Mouse (Mus musculus): Measurements from ENCODE around the gene 3110009E18Rik. TPM values are rescaled to one million over a fixed set of nuclear protein-coding genes. Genes with fewer than 3 reads are reported as not detected.

The 3110009E18Rik gene
- polyA plus RNA-seq, 1 experiment from 2014 or later, result 26.1 TPM

DNA sequence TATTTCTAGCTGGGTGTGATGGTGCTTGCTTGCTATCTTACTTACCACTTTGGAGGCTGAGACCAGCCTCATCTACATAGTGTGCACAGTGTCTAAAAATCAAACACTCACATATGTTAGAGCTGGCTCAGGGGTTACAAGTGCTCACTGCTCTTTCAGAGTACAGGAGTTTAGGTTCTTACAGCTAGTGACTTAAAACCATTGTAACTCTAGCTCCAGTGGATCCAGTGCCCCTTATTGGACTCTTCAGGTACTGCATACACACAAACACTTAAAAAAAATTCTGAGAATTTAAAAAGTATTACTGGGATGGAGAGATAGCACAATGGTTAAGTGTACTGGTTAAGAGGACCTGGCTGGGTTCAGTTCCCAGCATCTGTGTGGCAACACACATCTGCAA lies 26.0 kb downstream of the 3110009E18Rik start:
- Histone ChIP-seq H3K4me2 (replicated peaks; ENCODE audit: low read depth, low read length) (no peak overlapping the region), H3K27ac (ENCODE audit: low read depth, low read length) (no peak overlapping the region), H3K36me3 (ENCODE audit: control insufficient read depth, insufficient read depth, low read length) (no peaks in the 10 kb centered on the region), H3K4me3 (ENCODE audit: low read depth, low read length) (no peak overlapping the region), H3K27me3 (ENCODE audit: control insufficient read depth, insufficient read depth, low read length) (no peaks in the 10 kb centered on the region), H3K4me1 (replicated peaks; ENCODE audit: control insufficient read depth, insufficient read depth, low read length) (no peaks in the 10 kb centered on the region), H3K9me3 (ENCODE audit: control insufficient read depth, low read length) (no peaks in the 10 kb centered on the region), H3K9ac (ENCODE audit: low read depth, low read length) (no peak overlapping the region)
- DNase-seq (ENCODE audit: low spot score) (no peak), ATAC-seq (ENCODE audit: low FRiP score) (no peak)

DNA sequence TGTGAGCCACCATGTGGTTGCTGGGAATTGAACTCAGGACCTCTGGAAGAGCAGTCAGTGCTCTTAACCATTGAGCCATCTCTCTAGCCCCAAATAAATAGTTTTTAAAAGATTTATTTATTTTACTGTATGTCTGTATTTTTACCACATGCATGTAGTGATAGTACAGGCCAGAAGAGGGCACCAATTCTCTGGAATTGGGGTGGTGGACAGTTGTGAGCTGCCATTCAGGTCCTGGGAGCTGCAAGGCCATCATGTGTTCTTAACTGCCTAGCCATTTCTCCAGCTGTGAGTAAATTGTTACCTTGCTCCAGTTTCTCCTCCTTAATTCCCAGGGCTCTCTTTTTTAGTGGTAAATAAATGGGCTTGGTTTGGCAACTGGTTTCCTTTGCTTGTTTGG lies 33.2 kb downstream of the 3110009E18Rik start:
- Histone ChIP-seq H3K9me3 (ENCODE audit: control insufficient read depth, low read length) (no peaks in the 10 kb centered on the region), H3K27ac (ENCODE audit: low read depth, low read length) (no peak overlapping the region), H3K4me1 (replicated peaks; ENCODE audit: control insufficient read depth, insufficient read depth, low read length) (no peaks in the 10 kb centered on the region), H3K4me2 (replicated peaks; ENCODE audit: low read depth, low read length) (no peak overlapping the region), H3K36me3 (ENCODE audit: control insufficient read depth, insufficient read depth, low read length) (no peaks in the 10 kb centered on the region), H3K9ac (ENCODE audit: low read depth, low read length) (no peak overlapping the region), H3K27me3 (ENCODE audit: control insufficient read depth, insufficient read depth, low read length) (no peaks in the 10 kb centered on the region), H3K4me3 (ENCODE audit: low read depth, low read length) (no peak overlapping the region)
- DNase-seq (ENCODE audit: low spot score) (peak; percentile 65), ATAC-seq (ENCODE audit: low FRiP score) (no peak)

DNA sequence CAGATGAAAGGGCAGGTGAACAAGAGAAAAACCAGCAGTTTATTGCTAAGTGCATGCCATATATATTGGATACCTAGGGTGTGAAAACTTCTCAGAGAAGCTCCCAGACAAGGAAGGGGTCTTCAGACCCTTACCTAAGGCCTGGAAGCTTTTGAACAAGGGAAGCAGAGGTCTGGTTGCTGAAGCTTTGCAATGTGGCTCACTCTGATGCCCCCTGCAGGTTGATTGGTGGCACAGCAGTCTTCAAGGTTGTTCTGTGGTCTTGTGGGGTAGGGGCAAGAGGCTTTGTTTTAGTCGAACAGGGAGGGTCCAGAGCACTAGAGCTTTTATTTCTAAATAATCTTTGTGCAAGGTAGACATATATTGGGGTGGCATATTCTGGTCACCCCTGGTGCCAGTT lies 34.3 kb downstream of the 3110009E18Rik start:
- H3K4me1 ChIP-seq (replicated peaks; ENCODE audit: control insufficient read depth, insufficient read depth, low read length), result no peaks in the 10 kb centered on the region
- ATAC-seq (ENCODE audit: low FRiP score) (no peak), DNase-seq (ENCODE audit: low spot score) (peak; percentile 70)
- H3K4me2 ChIP-seq (replicated peaks; ENCODE audit: low read depth, low read length), result no peak overlapping the region
- H3K9ac ChIP-seq (ENCODE audit: low read depth, low read length), result no peak overlapping the region
- no peaks in the 10 kb centered on the region for H3K27me3 ChIP-seq (ENCODE audit: control insufficient read depth, insufficient read depth, low read length)
- H3K9me3 ChIP-seq (ENCODE audit: control insufficient read depth, low read length), result no peaks in the 10 kb centered on the region
- no peak overlapping the region for H3K27ac ChIP-seq (ENCODE audit: low read depth, low read length)
- H3K4me3 ChIP-seq (ENCODE audit: low read depth, low read length), result no peak overlapping the region
- WGBS, result 21% methylated on average over 1 of the region's 1 CpGs
- no peaks in the 10 kb centered on the region for H3K36me3 ChIP-seq (ENCODE audit: control insufficient read depth, insufficient read depth, low read length)

DNA sequence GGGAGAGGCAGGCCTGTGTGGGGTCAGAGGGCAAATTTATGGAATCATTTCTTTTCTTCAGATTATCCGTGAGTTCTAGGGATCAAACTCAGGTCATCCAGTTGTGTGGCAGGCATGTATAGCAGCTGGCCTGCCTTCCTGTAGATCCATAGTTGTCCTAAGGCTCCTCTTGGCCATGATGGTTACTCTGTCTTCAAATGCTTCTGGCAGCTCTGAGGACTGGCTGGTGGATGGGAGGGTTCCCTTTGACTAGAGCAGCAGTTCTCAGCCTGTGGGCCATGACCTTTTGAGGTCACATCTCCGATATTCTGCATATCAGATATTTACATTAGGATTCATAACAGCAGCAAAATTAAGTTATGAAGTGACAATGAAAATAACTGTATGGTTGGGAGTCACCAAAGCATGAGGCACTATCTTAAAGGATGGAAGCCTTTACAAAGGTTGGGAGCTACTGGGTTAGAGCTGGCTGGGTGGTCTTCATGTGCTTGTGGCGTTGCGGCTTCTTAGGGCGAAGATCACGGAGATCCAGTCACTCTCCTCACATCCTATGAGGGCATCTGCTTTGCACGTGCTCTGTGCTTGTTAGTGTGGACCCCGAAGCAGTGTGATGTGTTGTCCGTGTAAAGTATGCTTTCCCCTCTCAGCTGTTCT lies 37.6 kb downstream of the 3110009E18Rik start:
- Histone ChIP-seq H3K36me3 (ENCODE audit: control insufficient read depth, insufficient read depth, low read length) (no peaks in the 10 kb centered on the region), H3K4me2 (replicated peaks; ENCODE audit: low read depth, low read length) (no peak overlapping the region), H3K4me3 (ENCODE audit: low read depth, low read length) (no peak overlapping the region), H3K9ac (ENCODE audit: low read depth, low read length) (no peak overlapping the region), H3K4me1 (replicated peaks; ENCODE audit: control insufficient read depth, insufficient read depth, low read length) (no peaks in the 10 kb centered on the region), H3K27ac (ENCODE audit: low read depth, low read length) (no peak overlapping the region), H3K27me3 (ENCODE audit: control insufficient read depth, insufficient read depth, low read length) (no peaks in the 10 kb centered on the region), H3K9me3 (ENCODE audit: control insufficient read depth, low read length) (no peaks in the 10 kb centered on the region)
- DNase-seq (ENCODE audit: low spot score), result no peak
- ATAC-seq (ENCODE audit: low FRiP score), result no peak
- WGBS, result 91% methylated on average over 9 of the region's 9 CpGs

DNA sequence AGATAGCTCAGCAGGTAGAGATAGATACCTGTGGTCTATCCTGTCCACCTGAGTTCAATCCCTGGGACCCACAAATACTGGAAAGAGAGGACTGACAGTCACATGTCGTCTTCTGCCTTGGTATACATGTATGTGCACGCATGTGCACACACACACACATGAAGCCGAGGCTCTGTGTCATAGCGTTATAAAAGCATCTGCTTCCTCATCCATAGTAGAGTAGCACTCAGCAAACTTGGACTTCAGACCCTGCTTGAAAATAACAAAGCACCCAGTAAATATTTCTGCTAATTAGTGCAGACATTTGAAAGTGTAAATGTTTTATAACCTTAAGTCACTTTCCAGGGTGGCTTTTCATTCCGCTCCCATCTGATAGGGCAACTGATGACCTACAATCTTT lies 40.5 kb downstream of the 3110009E18Rik start:
- H3K4me1 ChIP-seq (replicated peaks; ENCODE audit: control insufficient read depth, insufficient read depth, low read length), result no peaks in the 10 kb centered on the region
- H3K4me3 ChIP-seq (ENCODE audit: low read depth, low read length), result no peak overlapping the region
- H3K27ac ChIP-seq (ENCODE audit: low read depth, low read length), result no peak overlapping the region
- WGBS, result 93% methylated on average over 5 of the region's 5 CpGs
- no peaks in the 10 kb centered on the region for H3K9me3 ChIP-seq (ENCODE audit: control insufficient read depth, low read length)
- H3K27me3 ChIP-seq (ENCODE audit: control insufficient read depth, insufficient read depth, low read length), result no peaks in the 10 kb centered on the region
- no peak overlapping the region for H3K9ac ChIP-seq (ENCODE audit: low read depth, low read length)
- no peak overlapping the region for H3K4me2 ChIP-seq (replicated peaks; ENCODE audit: low read depth, low read length)
- H3K36me3 ChIP-seq (ENCODE audit: control insufficient read depth, insufficient read depth, low read length), result no peaks in the 10 kb centered on the region
- no peak for ATAC-seq (ENCODE audit: low FRiP score)
- no peak for DNase-seq (ENCODE audit: low spot score)

DNA sequence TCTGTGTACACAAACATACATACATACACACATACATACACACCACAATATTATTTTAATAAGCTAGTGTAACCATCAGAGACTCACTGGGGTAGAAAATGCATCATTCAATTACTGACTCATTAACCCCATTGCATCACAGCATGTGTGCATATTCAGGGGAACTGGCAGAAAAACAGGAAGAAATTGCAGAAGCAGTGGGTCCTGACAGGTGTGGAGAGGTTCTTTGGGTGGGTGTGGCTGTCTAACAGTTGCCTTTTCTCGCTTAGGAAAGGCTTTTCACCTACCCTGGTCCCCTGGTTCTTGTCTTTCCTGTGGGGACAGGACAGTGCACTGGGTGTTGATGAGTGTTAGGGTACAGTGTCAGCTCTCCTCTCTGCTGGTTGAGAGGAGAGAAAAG lies 41.6 kb downstream of the 3110009E18Rik start:
- Histone ChIP-seq H3K9ac (ENCODE audit: low read depth, low read length) (no peak overlapping the region), H3K27me3 (ENCODE audit: control insufficient read depth, insufficient read depth, low read length) (no peaks in the 10 kb centered on the region), H3K36me3 (ENCODE audit: control insufficient read depth, insufficient read depth, low read length) (no peaks in the 10 kb centered on the region), H3K4me1 (replicated peaks; ENCODE audit: control insufficient read depth, insufficient read depth, low read length) (no peaks in the 10 kb centered on the region), H3K27ac (ENCODE audit: low read depth, low read length) (no peak overlapping the region), H3K4me2 (replicated peaks; ENCODE audit: low read depth, low read length) (no peak overlapping the region), H3K9me3 (ENCODE audit: control insufficient read depth, low read length) (no peaks in the 10 kb centered on the region), H3K4me3 (ENCODE audit: low read depth, low read length) (no peak overlapping the region)
- no peak for ATAC-seq (ENCODE audit: low FRiP score)
- no peak for DNase-seq (ENCODE audit: low spot score)
- 75% methylated on average over 1 of the region's 1 CpGs for WGBS

DNA sequence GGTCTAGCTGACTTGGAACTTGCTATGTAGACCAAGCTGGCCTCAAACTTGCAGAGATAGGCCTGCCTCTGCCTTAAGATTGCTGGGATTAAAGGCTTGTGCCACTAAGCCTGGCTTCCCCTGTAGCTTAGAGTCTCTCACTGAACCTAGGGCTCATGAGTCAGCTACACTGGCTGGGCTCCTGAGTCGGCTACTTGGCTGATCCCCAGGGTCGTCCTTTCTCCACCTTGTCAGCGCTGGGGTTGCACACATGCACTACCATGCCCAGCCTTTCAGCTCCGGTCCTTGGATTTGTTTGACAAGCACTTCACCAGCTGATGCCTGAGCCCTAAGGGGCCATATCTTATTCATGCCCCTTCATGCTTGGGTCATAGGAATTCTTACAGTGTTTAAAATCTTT lies 47.0 kb downstream of the 3110009E18Rik start:
- H3K36me3 ChIP-seq (ENCODE audit: control insufficient read depth, insufficient read depth, low read length), result no peaks in the 10 kb centered on the region
- ATAC-seq (ENCODE audit: low FRiP score) (no peak), DNase-seq (ENCODE audit: low spot score) (no peak)
- H3K4me1 ChIP-seq (replicated peaks; ENCODE audit: control insufficient read depth, insufficient read depth, low read length), result no peaks in the 10 kb centered on the region
- H3K27ac ChIP-seq (ENCODE audit: low read depth, low read length), result no peak overlapping the region
- H3K4me2 ChIP-seq (replicated peaks; ENCODE audit: low read depth, low read length), result no peak overlapping the region
- no peaks in the 10 kb centered on the region for H3K9me3 ChIP-seq (ENCODE audit: control insufficient read depth, low read length)
- 73% methylated on average over 4 of the region's 4 CpGs for WGBS
- H3K27me3 ChIP-seq (ENCODE audit: control insufficient read depth, insufficient read depth, low read length), result no peaks in the 10 kb centered on the region
- no peak overlapping the region for H3K4me3 ChIP-seq (ENCODE audit: low read depth, low read length)
- H3K9ac ChIP-seq (ENCODE audit: low read depth, low read length), result no peak overlapping the region

DNA sequence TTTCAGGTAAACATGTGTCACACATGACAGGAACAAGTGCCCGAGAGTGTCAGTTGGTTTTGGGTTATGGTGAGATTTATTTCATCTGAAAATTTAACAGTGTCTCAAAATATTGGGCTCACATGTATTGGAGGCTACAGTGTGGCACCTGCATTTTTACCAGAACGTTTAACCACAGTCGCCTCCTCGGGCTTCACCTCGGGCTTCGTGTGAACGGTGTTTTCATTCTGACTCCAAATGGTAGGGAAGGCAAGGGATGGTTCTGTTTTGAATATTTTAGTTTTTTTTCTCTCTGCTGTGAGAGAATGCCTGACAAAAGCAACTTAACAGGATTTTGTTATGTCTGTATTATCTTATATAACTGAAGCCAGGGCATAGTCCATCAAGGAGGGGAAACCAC lies 47.7 kb downstream of the 3110009E18Rik start:
- WGBS, result 91% methylated on average over 7 of the region's 7 CpGs
- Histone ChIP-seq H3K27ac (ENCODE audit: low read depth, low read length) (no peak overlapping the region), H3K36me3 (ENCODE audit: control insufficient read depth, insufficient read depth, low read length) (no peaks in the 10 kb centered on the region), H3K9ac (ENCODE audit: low read depth, low read length) (no peak overlapping the region), H3K4me3 (ENCODE audit: low read depth, low read length) (no peak overlapping the region), H3K9me3 (ENCODE audit: control insufficient read depth, low read length) (no peaks in the 10 kb centered on the region), H3K4me2 (replicated peaks; ENCODE audit: low read depth, low read length) (no peak overlapping the region), H3K4me1 (replicated peaks; ENCODE audit: control insufficient read depth, insufficient read depth, low read length) (no peaks in the 10 kb centered on the region), H3K27me3 (ENCODE audit: control insufficient read depth, insufficient read depth, low read length) (no peaks in the 10 kb centered on the region)
- no peak for ATAC-seq (ENCODE audit: low FRiP score)
- DNase-seq (ENCODE audit: low spot score), result no peak

DNA sequence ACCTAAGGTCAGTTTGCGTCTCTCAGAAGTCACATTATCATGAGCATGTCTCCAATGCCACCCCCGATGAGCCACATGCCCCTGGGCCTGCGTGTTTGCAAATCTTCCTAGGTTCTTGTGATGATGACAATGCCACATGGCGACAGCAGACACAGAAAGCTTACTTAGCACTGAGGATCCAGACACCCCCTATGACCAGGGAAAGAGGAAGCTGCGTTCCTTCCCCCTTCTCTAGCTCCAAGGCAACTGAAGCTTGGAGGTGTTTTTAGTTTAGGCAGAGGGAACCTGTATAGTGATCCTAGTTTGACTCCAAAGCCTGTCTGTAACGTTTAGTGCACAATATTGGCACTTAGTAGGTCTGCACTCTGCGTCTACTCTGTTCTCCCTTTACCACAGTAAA lies 49.3 kb downstream of the 3110009E18Rik start:
- H3K4me3 ChIP-seq (ENCODE audit: low read depth, low read length), result no peak overlapping the region
- ATAC-seq (ENCODE audit: low FRiP score) (no peak), DNase-seq (ENCODE audit: low spot score) (no peak)
- no peaks in the 10 kb centered on the region for H3K36me3 ChIP-seq (ENCODE audit: control insufficient read depth, insufficient read depth, low read length)
- H3K9me3 ChIP-seq (ENCODE audit: control insufficient read depth, low read length), result no peaks in the 10 kb centered on the region
- no peak overlapping the region for H3K4me2 ChIP-seq (replicated peaks; ENCODE audit: low read depth, low read length)
- H3K27me3 ChIP-seq (ENCODE audit: control insufficient read depth, insufficient read depth, low read length), result no peaks in the 10 kb centered on the region
- H3K9ac ChIP-seq (ENCODE audit: low read depth, low read length), result no peak overlapping the region
- WGBS, result 83% methylated on average over 7 of the region's 7 CpGs
- no peak overlapping the region for H3K27ac ChIP-seq (ENCODE audit: low read depth, low read length)
- H3K4me1 ChIP-seq (replicated peaks; ENCODE audit: control insufficient read depth, insufficient read depth, low read length), result no peaks in the 10 kb centered on the region
